In genomic region chr1:166266001-166266705, GRCm38 (mm10) we compare ENCODE assay signal across 17 mouse cellular contexts. TPM values are rescaled to one million over a fixed set of nuclear protein-coding genes. Genes with fewer than 3 reads are reported as not detected.
"Had no signal": no experiment of that assay in that cellular context is flagged by ENCODE, and none has a peak within 500 bp of the region (broad histone marks: within the 10 kb centered on the region; RNA-seq: fewer than 3 reads in every experiment).

No protein-coding gene starts in this region.

- H3K4me3 ChIP-seq: hindbrain, embryonic 15.5 days; limb, embryonic 13.5 days; liver, embryonic 15.5 days; megakaryocyte, embryonic 14.5 days; midbrain, embryonic 12.5 days; neural tube, embryonic 13.5 days had no signal

- H3K9me3 ChIP-seq: hindbrain, embryonic 15.5 days; limb, embryonic 13.5 days; liver, embryonic 15.5 days; midbrain, embryonic 12.5 days; neural tube, embryonic 13.5 days had no signal

- DNase-seq: layer of hippocampus, adult 9-11 months; layer of hippocampus, postnatal 36 days; lung, embryonic 14.5 days; lung, postnatal 10 days; retina, postnatal 1 day; right cerebral cortex, postnatal 4 days; spleen, adult 18-20 months had no signal

- H3K4me2 ChIP-seq: hindbrain, embryonic 15.5 days; limb, embryonic 13.5 days; liver, embryonic 11.5 days; liver, embryonic 15.5 days; lung, embryonic 14.5 days; midbrain, embryonic 12.5 days; neural tube, embryonic 13.5 days had no signal

- ATAC-seq: midbrain, embryonic 16.5 days had no signal

- H3K27ac ChIP-seq: hindbrain, embryonic 15.5 days; limb, embryonic 13.5 days; liver, embryonic 15.5 days; macrophage; midbrain, embryonic 12.5 days; neural tube, embryonic 13.5 days had no signal

- H3K4me1 ChIP-seq: hindbrain, embryonic 15.5 days; limb, embryonic 13.5 days; liver, embryonic 15.5 days; megakaryocyte, embryonic 14.5 days; midbrain, embryonic 12.5 days; neural tube, embryonic 13.5 days had no signal

- H3K36me3 ChIP-seq: hindbrain, embryonic 15.5 days; limb, embryonic 13.5 days; liver, embryonic 15.5 days; neural tube, embryonic 13.5 days had no signal

- H3K9ac ChIP-seq: hindbrain, embryonic 15.5 days; limb, embryonic 13.5 days; liver, embryonic 15.5 days; lung, embryonic 14.5 days; midbrain, embryonic 12.5 days; neural tube, embryonic 13.5 days had no signal

- H3K27me3 ChIP-seq: hindbrain, embryonic 15.5 days; limb, embryonic 13.5 days; liver, embryonic 15.5 days; midbrain, embryonic 12.5 days; neural tube, embryonic 13.5 days had no signal

RNA-seq across cellular contexts. Expression of gene Ildr2, which starts 12.2 kb away (rescaled TPM):
- polyA plus RNA-seq: macrophage had no signal

RNA-seq across cellular contexts. Expression of gene Mael, which starts 27.6 kb away (rescaled TPM):
- total RNA-seq: layer of hippocampus, postnatal 36 days; left cerebral cortex, adult 8-10 months had no signal
- polyA plus RNA-seq: liver, embryonic 11.5 days; lung, embryonic 14.5 days; macrophage; midbrain, embryonic 16.5 days; neural tube, embryonic 13.5 days had no signal
